Mouse (Mus musculus) erythroblast, adult 5-6 weeks (primary cell): ENCODE results near the gene Krt24. TPM values are rescaled to one million over a fixed set of nuclear protein-coding genes. Genes with fewer than 3 reads are reported as not detected.
"Not testable (repeated sequence)": the region's sequence is repeated elsewhere in the genome, so short reads cannot be mapped to it uniquely, and the experiment has no call there.

ENCODE experiments used
- ATAC-seq: replicated peaks from 2 replicates; pipeline ENCODE4 v1.8.0; 2016; ENCODE audit warnings: moderate number of reproducible peaks, mild to moderate bottlenecking, moderate TSS enrichment, inconsistent platforms; ENCODE audit not compliant: poor library complexity, low FRiP score, severe bottlenecking
- total RNA-seq, 2 experiments: library from RNA; stranded (forward) in 1 of 2; stranded (reverse) in 1 of 2; fragments of 150-400 nt in 1 of 2; fragments of 200-764, 138-1000 nt in 1 of 2; gene quantifications; 2 replicates each; pipeline versions ENCODE4 v1.2.3 to v1.2.4; 2015 to 2017; ENCODE audit warnings: low replicate concordance in 2 of 2

Gene Krt24
- total RNA-seq, 2 experiments from 2014 or later = not detected

DNA sequence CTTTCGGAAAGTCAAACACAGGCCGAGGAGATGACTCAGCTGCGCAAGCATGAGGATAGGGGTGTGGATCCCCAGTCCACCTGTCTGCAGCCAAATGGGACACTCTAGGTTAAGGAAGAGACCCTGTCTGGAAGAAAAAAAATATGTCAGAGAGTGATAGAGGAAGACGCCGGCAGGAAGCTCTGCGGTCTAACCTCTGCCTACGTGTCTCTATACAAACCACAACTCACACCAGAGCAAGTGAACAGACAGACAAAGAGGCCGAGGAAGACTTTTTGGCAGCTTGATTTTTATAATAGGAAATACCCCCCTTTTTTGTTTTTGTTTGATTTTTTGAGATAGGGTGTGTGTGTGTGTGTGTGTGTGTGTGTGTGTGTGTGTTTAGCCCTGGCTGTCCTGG, 29.7 kb downstream of the Krt24 start:
- ATAC-seq = no peak

DNA sequence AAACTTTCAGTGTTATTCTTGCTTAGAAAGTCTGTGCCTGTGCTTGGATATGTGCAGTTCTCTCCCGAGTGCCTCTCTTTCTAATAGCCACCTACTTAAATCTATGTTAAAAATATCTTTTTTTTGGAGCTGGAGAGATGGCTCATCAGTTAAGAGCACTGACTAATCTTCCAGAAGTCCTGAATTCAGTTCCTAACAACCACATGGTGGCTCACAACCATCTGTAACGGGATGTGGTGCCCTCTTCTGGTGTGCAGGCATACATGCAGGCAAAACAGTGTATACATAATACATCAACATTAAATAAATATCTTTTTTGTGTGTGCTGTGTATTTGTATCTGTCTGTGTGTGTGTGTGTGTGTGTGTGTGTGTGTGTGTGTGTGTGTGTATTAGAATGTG, 31.2 kb downstream of the Krt24 start:
- ATAC-seq = no peak

DNA sequence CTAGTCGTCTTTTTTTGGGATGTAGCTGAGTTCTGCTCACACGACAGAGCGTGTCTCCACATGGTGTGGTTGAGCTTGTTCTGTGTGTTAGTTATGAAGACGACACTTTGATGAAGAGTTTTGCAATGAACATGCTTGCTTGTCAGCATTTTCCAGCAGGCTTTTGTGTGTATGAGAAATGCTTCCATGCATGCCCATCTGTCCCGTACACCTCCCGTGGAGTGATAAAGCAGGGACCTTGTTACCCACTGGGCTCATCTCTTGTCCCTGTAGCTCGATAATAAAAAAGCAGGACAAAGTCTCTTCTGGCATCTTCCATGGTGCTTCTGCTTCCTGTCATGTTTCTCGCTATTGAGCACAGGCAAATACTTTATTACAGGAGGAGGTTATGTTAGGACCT, 32.4 kb downstream of the Krt24 start:
- ATAC-seq = no peak

DNA sequence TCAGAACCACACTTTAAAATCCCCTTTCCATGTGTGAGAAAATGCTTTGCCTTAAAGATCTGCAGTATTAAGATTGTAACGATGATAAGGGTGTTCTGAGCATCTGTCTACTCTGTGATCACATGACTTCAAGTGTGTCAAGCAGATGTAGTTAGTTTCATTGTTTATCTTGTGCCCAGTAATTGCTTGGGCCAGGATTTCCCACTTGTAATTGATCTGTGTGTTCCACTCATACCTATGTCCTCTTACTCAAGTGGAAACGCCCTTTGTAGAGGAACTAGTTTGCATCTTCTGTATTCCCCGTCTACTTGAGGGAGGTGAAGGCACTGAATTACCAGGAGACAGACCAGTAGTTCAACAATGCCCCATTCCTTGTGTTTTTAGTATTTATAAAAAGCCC, 34.4 kb downstream of the Krt24 start:
- no peak for ATAC-seq

DNA sequence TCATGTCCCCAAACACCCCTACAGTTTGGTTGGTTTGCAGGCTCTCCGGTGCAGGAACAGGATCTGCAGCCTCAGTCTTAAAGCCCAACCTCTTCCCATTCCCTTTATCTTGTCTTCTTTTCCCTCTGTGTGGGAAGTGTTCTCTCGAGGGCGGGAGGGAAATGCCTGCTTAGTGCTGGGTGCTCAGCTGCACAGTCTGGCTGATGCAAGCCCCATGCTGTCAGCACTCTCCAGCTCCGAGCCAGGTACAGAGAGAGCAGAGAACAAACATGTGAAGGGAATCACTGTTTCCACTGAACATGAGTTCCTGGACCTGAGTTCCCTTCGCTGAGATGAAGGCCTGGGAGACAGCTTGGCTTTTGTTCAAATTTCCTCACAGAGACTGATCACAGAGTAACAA, 34.8 kb downstream of the Krt24 start:
- ATAC-seq = no peak

DNA sequence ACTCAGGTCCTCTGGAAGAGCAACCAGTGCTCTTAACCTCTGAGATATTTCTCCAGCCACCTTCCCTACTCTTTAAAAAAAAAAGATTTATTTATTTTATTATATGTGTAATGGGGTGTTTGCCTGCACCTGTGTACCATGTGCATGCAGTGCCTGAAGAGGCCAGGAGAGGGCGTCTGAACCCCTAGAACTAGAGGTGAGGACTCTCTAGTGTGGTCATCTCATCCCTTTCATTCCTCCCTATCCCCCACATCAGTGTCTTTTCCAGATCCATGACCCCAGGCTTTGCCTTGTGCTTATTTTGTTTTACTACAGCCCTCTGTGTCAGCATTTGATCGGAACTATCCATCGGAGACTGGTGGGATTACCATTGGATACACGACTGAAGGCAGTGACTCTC, 35.9 kb downstream of the Krt24 start:
- ATAC-seq = peak; percentile 57; the same call in 1 of the 2 replicates

DNA sequence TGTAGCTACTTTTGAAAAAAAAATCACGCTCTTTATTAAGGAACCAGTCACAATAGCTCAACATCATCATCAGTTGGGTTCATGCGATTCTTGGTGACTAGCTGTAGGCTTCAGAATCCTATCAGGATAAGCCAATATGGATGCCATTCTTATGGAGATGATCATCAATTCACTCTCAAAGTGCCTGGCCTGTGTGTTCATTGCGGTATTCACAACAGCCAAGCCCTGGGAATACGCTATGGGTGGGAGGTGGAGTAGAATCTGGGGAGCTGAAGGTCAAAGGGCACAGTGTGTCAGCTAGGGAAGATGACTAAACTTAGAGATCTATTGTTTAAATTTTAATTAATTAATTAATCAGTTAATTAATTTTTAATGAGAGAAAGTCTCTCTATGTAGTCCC, 37.1 kb downstream of the Krt24 start:
- no peak for ATAC-seq

DNA sequence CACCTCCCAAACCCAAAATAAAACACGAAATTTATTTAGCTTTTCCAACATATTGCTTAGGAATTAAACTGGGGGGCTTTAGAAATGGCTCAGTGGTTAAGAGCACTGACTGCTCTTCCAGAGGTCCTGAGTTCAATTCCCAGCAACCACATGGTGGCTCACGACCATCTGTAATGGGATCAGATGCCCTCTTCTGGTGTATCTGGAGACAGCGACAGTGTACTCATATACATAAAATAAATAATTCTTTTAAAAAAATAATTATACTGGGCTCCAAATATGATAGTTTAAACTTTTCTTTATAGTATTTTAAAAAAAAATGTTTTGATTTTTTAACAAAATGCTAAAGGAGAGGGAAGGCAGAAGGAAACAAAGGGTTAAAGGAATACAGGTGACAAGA, 40.5 kb downstream of the Krt24 start:
- not testable (repeated sequence) for ATAC-seq

DNA sequence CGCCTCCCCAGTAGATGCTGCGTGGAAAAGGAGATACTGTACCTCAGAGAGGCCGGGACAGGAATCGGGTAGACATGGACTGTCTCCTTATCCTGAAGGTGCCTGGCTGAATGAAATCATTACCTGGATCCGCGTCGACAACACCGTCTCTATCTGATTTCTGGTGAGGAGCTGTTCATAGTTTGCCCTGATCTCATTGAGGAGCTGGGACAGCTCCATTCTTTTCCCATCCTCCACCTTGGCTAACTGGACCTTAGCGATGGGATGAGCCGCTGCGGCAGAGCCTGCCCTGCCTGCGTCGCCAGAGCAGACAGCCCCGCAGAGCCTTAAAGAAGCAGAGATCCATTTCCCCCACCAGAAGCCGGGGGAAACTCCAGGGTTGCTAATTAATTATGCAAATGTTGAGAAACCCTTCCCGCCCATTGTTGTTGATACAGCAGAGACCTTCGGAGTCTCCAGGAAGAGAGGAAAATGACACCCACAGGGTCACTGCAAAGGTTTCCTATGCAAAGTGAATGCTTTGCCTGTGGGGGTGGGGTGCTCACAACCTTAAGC, 41.2 kb downstream of the Krt24 start, which contains the start of gene Krt222:
Gene Krt222, minus strand, starts transcription at position 266 of the 555 bp plus-strand sequence.
- no peak for ATAC-seq

DNA sequence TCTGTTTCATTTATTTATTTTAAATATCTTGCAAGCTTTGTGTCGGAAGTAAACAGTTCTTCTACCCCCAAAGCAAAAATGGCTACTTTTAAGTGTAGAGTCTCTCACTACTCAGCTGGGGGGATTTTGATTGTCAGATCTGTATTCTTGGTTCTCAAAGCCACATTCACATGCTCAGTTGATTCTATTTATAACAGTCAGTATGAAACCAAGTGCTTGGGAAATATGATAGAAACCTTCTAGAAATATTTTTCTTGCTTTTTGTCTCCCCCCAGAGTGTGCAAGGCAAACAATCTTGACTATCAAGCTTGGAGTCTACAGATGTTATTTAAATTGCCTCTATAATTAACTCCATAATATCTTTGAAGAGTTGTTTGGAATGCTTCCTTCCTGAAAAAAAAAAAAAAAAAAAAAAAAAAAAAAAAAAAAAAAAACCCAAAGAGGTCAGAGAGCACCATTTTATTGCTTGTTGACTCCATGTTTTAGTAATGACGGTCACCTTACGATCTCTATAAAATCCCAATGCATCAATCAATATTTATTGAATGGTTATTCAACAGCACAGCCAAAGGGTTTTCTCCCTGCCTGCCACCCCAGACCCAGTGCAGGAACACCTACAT, 41.8 kb downstream of the Krt24 start:
- no peak for ATAC-seq

DNA sequence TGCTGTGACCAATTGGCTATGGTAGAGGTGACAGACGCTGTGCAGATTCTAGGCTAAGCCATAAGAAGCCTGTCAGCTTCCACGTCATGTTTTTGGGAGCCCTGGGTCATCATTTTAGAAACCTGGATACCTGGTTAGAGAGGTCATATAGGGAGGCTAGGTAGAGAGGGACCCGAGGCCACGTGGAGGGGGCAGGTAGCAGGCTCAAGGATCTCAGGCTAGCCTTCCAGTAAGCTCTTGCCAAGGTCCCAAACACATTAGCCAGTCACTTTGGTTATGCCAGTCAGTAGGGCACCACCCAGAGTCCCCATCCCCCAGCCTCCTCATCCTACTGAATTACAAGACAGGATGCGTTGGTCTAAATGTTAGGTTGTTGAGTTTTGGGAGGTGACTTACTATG, 43.0 kb downstream of the Krt24 start:
- ATAC-seq = no peak

DNA sequence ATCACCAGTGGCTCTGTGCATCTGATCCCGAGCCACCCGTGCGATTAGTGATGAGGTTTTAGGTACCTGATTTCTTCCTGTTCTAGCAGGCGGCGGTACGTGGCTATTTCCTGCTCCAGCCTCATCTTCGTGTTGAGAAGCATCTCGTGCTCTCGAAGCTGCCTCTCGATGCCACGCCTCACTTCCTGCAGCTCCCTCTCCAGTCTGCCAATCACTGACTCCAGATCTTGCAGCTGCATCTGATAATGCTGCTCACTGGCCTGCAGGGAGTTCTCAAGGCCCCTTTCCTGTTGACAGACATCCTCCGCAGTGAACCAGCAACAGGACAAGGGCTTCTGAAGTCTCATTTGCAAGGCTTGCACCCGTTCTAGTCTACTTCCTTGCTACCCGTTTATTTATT, 46.6 kb downstream of the Krt24 start:
- no peak for ATAC-seq

DNA sequence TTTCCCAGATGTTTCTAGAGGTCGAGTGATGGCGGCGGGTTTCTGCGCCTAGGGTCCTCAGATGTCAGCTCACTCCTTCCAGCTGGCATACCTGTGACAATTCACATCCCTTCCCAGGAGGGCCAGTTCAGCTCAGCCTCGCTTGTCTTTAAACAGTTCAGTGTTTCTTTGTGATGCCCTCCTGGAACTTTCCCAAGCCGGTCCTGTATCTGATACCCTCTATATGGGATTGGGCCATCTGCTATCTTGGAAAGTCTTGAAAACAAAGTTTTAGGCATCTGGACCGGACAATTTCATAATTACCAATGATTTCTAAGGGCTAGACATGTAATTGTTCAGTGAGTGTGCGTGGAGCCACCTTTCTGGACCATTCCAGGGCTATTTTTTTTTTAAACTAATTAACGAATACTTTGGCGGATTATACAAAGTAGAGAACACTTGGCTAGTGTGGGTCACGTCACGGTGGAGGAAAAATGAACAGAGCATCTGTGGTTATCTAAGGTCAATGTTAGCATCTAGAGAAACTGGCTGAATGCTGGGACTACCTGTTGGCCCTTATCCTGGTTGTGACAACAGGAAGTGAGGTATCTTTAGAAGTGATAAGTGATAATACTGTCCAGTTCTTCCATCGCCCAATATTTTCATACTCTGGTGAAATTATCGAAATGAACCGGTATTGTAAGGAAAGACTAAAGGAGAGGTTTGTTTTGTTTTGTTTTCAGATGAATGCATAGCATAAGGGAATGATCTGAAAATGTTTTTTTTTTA, 53.8 kb downstream of the Krt24 start:
- ATAC-seq = no peak

DNA sequence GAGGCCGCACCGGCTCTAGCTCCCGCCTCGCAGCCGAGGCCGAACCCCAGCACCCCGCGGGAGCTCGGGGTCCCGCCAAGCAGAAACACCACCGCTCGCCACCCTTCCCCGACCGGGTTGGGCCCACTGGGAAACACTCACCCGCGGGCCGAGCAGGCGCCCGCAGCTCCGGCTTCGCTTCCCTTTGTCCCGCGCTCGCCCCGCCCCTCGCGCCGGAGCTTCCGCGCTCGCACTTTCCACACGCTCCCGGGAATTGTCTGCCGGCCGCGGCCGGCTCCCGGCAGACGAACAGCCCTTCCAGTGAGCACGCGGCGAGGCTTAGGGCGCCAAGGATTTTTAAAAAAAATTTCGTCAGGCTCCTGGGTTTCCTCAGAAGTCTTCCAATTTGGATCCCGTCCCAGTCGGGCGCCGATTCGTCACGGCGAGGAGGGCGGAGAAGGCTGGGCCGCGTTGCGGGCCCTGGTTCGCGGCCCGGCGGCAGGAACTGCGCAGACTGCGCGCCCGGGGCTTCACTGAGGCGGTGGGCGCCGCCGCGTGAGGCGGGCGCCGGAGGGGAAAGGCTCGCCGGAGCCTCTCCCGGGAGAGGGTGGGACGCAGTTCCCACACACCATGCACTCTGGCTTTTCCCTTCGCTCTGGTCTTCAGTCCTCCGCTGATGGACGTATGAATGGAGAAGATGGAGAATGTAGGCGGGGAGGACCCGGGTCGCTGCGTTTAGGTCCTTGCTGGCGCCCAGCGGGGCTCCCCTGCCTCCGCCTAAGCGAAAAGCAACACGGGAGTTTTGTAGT, 54.6 kb downstream of the Krt24 start, which contains the start of gene Smarce1:
Gene Smarce1, minus strand, starts transcription at position 757 of the 788 bp plus-strand sequence.
- peak; percentile 76 for ATAC-seq

Other genes starting within 250 kb of the Krt24 start
- gene Igfbp4, start 244.0 kb downstream of the Krt24 start, total RNA-seq (2015; ENCODE audit: low replicate concordance) = 10.8 and 29.7 TPM in 2 replicates
- gene Igfbp4, start 244.0 kb downstream of the Krt24 start, total RNA-seq (2017; ENCODE audit: low replicate concordance) = 26.1 and 41.5 TPM in 2 replicates
- gene Tns4, start 196.0 kb downstream of the Krt24 start, total RNA-seq (2015; ENCODE audit: low replicate concordance) = 0.77 TPM in 1 of 2 replicates, not detected in the other
- gene Tns4, start 196.0 kb downstream of the Krt24 start, total RNA-seq (2017; ENCODE audit: low replicate concordance) = 0.42 TPM in 1 of 2 replicates, not detected in the other
- 1.0 and 2.9 TPM in 2 replicates for gene Ccr7, start 130.2 kb downstream of the Krt24 start, total RNA-seq (2015; ENCODE audit: low replicate concordance)
- gene Ccr7, start 130.2 kb downstream of the Krt24 start, total RNA-seq (2017; ENCODE audit: low replicate concordance) = 0.60 and 0.98 TPM in 2 replicates
- 70.0 and 77.8 TPM in 2 replicates for gene Smarce1, start 54.2 kb downstream of the Krt24 start, total RNA-seq (2015; ENCODE audit: low replicate concordance)
- 133 and 177 TPM in 2 replicates for gene Smarce1, start 54.2 kb downstream of the Krt24 start, total RNA-seq (2017; ENCODE audit: low replicate concordance)
- not detected in 2 replicates for gene Krt222, start 41.2 kb downstream of the Krt24 start, total RNA-seq (2015; ENCODE audit: low replicate concordance)
- 0.28 TPM in 1 of 2 replicates, not detected in the other for gene Krt222, start 41.2 kb downstream of the Krt24 start, total RNA-seq (2017; ENCODE audit: low replicate concordance)
- gene Krt25, start 37.7 kb upstream of the Krt24 start, total RNA-seq (2015; ENCODE audit: low replicate concordance) = not detected in 2 replicates
- not detected in 2 replicates for gene Krt25, start 37.7 kb upstream of the Krt24 start, total RNA-seq (2017; ENCODE audit: low replicate concordance)
- gene Krt26, start 52.7 kb upstream of the Krt24 start, total RNA-seq (2015; ENCODE audit: low replicate concordance) = not detected in 2 replicates
- gene Krt26, start 52.7 kb upstream of the Krt24 start, total RNA-seq (2017; ENCODE audit: low replicate concordance) = not detected in 2 replicates
- not detected in 2 replicates for gene Krt27, start 65.8 kb upstream of the Krt24 start, total RNA-seq (2015; ENCODE audit: low replicate concordance)
- not detected in 2 replicates for gene Krt27, start 65.8 kb upstream of the Krt24 start, total RNA-seq (2017; ENCODE audit: low replicate concordance)
- gene Krt28, start 89.6 kb upstream of the Krt24 start, total RNA-seq (2015; ENCODE audit: low replicate concordance) = not detected in 2 replicates
- not detected in 2 replicates for gene Krt28, start 89.6 kb upstream of the Krt24 start, total RNA-seq (2017; ENCODE audit: low replicate concordance)
- not detected in 2 replicates for gene Krt10, start 104.1 kb upstream of the Krt24 start, total RNA-seq (2015; ENCODE audit: low replicate concordance)
- gene Krt10, start 104.1 kb upstream of the Krt24 start, total RNA-seq (2017; ENCODE audit: low replicate concordance) = not detected in 2 replicates
- gene Krt12, start 137.0 kb upstream of the Krt24 start, total RNA-seq (2015; ENCODE audit: low replicate concordance) = not detected in 2 replicates
- gene Krt12, start 137.0 kb upstream of the Krt24 start, total RNA-seq (2017; ENCODE audit: low replicate concordance) = not detected in 2 replicates
- not detected in 2 replicates for gene Krt20, start 152.9 kb upstream of the Krt24 start, total RNA-seq (2015; ENCODE audit: low replicate concordance)
- not detected in 2 replicates for gene Krt20, start 152.9 kb upstream of the Krt24 start, total RNA-seq (2017; ENCODE audit: low replicate concordance)
- gene Krt23, start 207.9 kb upstream of the Krt24 start, total RNA-seq (2015; ENCODE audit: low replicate concordance) = not detected in 2 replicates
- gene Krt23, start 207.9 kb upstream of the Krt24 start, total RNA-seq (2017; ENCODE audit: low replicate concordance) = not detected in 2 replicates
- gene Krt39, start 236.1 kb upstream of the Krt24 start, total RNA-seq (2015; ENCODE audit: low replicate concordance) = not detected in 2 replicates
- 0.70 TPM in 1 of 2 replicates, not detected in the other for gene Krt39, start 236.1 kb upstream of the Krt24 start, total RNA-seq (2017; ENCODE audit: low replicate concordance)